Mouse (Mus musculus) stomach, postnatal 0 days (tissue): ENCODE results near the gene Ubqln4.

Source experiments
- CTCF ChIP-seq: IDR thresholded peaks from 2 replicates; pipeline ENCODE4 v1.5.1; 2016; ENCODE audit warnings: antibody characterized with exemption, low read depth, mild to moderate bottlenecking, moderate library complexity
- EP300 ChIP-seq: optimal IDR thresholded peaks from 2 replicates; pipeline ENCODE3; 2016; ENCODE audit warnings: antibody characterized with exemption

DNA sequence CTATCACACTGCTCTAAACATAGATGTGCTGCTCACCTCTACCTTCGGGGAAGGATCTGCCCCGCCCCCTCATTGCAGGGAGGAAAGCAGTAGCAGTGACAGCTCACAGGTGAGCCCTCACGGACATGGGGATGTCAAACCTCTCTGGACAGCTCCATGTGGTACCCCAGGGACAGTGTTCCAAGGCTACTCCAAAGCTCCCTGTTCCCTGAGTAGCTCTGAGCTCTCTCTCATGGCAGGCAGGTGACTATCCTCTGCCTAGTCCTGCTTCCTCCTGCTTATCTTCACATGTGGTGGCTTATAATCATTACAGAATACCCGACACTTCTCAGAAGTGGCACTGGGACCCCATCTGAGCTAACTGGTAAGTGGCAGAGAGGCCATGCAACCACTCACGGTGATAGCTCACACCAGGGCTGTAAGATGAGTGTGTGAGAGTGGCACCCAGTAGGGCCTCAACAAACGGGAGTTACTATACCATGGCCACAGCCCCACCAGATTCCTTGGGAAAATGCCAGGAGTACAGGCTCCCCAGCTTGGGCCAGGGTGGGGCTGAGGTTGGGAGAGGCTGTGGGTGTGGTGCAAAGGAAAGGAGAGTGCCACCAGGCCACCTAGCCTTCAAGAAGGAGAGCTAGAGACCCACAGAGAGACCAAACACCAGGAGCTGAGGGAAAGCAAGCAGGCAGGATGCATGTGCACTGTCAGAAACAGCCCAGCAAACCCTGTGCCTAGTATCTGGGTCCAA is 6.7 kb upstream of the Ubqln4 start:
- TF ChIP-seq CTCF (no peak), EP300 (no peak)
